Mouse (Mus musculus) liver, adult 2 months (tissue): ENCODE measurements at regions not wholly inside any gene's neighbourhood (a gene's known extent, or its start where the extent isn't known, plus 50 kb on each side); places are given as distances from the start of the nearest gene placed in this dataset.

Experiments
- DNase-seq: peaks from one replicate; pipeline ENCODE4 v3.0.0-alpha.2; 2011; ENCODE audit warnings: low read depth, low spot score; ENCODE audit errors: extremely low read depth
- H3K27ac ChIP-seq: fragments of 200-500 bp; replicated peaks from 2 replicates; pipeline ENCODE4 v1.5.1; 2012; ENCODE audit warnings: low read depth, mild to moderate bottlenecking, control low read depth, inconsistent platforms, low read length; ENCODE audit not compliant: insufficient read depth
- H3K27me3 ChIP-seq: fragments of 200-500 bp; 2 replicates; pipeline ENCODE4 v1.6.1; 2012; ENCODE audit warnings: mild to moderate bottlenecking, moderate library complexity, low read length, inconsistent platforms; ENCODE audit not compliant: control insufficient read depth, insufficient read depth
- H3K36me3 ChIP-seq: fragments of 200-500 bp; 2 replicates; pipeline ENCODE4 v1.6.1; 2012; ENCODE audit warnings: low read length, inconsistent platforms; ENCODE audit not compliant: control insufficient read depth, insufficient read depth
- H3K4me1 ChIP-seq: fragments of 200-500 bp; 2 replicates; pipeline ENCODE4 v1.6.1; 2011; ENCODE audit warnings: low read length; ENCODE audit not compliant: control insufficient read depth, insufficient read depth
- H3K4me3 ChIP-seq: fragments of 200-500 bp; 2 replicates; pipeline ENCODE4 v1.5.1; 2011; ENCODE audit warnings: low read depth, mild to moderate bottlenecking, control low read depth, low read length, moderate library complexity; ENCODE audit not compliant: insufficient read depth
- H3K79me2 ChIP-seq: fragments of 200-500 bp; 2 replicates; pipeline ENCODE4 v1.6.1; 2012; ENCODE audit warnings: inconsistent platforms, mild to moderate bottlenecking, low read length, moderate library complexity; ENCODE audit not compliant: control insufficient read depth, insufficient read depth
- H3K9ac ChIP-seq: fragments of 200-500 bp; 2 replicates; pipeline ENCODE4 v1.6.1; 2012; ENCODE audit warnings: low read depth, mild to moderate bottlenecking, control low read depth, inconsistent platforms, low read length
- CTCF ChIP-seq: fragments of 200-500 bp; IDR thresholded peaks from 2 replicates; pipeline ENCODE4 v1.5.1; 2011; ENCODE audit warnings: low read depth, low read length, control low read depth
- POLR2A ChIP-seq: fragments of 200-500 bp; IDR thresholded peaks from 2 replicates; pipeline ENCODE4 v1.6.1; 2011; ENCODE audit warnings: low read length, control low read depth; ENCODE audit not compliant: insufficient read depth; ENCODE audit errors: extremely low read depth
- WGBS: fragments of 180-500 bp; shearing (Covaris S2); methylation state at CpG from one replicate; pipeline ENCODE4 v1.1.7; 2018; 5-methylcytosine and 5-hydroxymethylcytosine counted together

- H3K27ac ChIP-seq: no peak overlapping the region
- TF ChIP-seq POLR2A (no peak), CTCF (no peak)
- H3K36me3 ChIP-seq: no peaks in the 10 kb centered on the region
- no peaks in the 10 kb centered on the region for H3K79me2 ChIP-seq
- 13% methylated on average over 3 of the region's 3 CpGs for WGBS
- no peak overlapping the region for H3K4me3 ChIP-seq
- peak; percentile 62 for DNase-seq
- no peaks in the 10 kb centered on the region for H3K4me1 ChIP-seq
- H3K27me3 ChIP-seq: no peaks in the 10 kb centered on the region
- no peak overlapping the region for H3K9ac ChIP-seq
Measured at GRCm38 (mm10) chr12:26060378-26060777, 354.7 kb downstream of the Rnf144a start.

- 95% methylated on average over 4 of the region's 4 CpGs for WGBS
- Histone ChIP-seq H3K9ac (no peak overlapping the region), H3K4me3 (no peak overlapping the region), H3K36me3 (no peaks in the 10 kb centered on the region), H3K4me1 (no peaks in the 10 kb centered on the region), H3K27me3 (no peaks in the 10 kb centered on the region), H3K79me2 (no peaks in the 10 kb centered on the region), H3K27ac (no peak overlapping the region)
- TF ChIP-seq POLR2A: no peak
- no peak for TF ChIP-seq CTCF
- no peak for DNase-seq
Measured at GRCm38 (mm10) chr12:26059090-26059489, 356.0 kb downstream of the Rnf144a start.

DNA sequence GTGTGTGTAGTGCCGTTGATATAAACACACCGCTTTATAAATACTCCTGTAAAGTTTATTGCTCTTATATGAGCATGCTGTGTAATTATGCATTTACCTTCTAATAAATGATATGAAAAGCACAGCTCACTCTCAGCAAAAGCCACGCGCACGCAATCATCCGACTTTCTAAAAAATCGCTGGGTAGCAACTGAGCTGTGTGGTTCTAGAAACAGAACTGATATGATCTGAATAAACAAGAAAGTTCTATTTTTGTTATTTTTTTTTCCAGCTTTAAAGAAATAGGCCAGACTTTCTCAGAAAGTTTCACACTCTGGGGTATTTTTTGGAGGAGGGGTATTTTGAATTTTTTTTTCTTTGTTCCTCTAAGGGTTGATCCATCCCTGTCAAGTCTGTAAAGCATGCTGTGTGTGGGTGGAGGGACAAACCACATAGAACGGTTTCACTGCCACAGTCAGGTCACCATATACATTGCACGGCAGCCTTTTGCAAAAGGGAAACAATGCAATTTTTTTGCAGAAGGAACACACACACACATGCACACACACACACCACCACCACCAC lies 357.5 kb downstream of the Rnf144a start:
- H3K9ac ChIP-seq: no peak overlapping the region
- no peaks in the 10 kb centered on the region for H3K4me1 ChIP-seq
- no peaks in the 10 kb centered on the region for H3K79me2 ChIP-seq
- H3K36me3 ChIP-seq: no peaks in the 10 kb centered on the region
- no peaks in the 10 kb centered on the region for H3K27me3 ChIP-seq
- no peak overlapping the region for H3K27ac ChIP-seq
- no peak for DNase-seq
- TF ChIP-seq CTCF (no peak), POLR2A (no peak)
- WGBS: 92% methylated on average over 9 of the region's 9 CpGs
- no peak overlapping the region for H3K4me3 ChIP-seq

- H3K79me2 ChIP-seq: no peaks in the 10 kb centered on the region
- TF ChIP-seq POLR2A (no peak), CTCF (no peak)
- DNase-seq: no peak
- H3K27me3 ChIP-seq: no peaks in the 10 kb centered on the region
- H3K27ac ChIP-seq: no peak overlapping the region
- H3K4me3 ChIP-seq: no peak overlapping the region
- H3K36me3 ChIP-seq: no peaks in the 10 kb centered on the region
- H3K4me1 ChIP-seq: no peaks in the 10 kb centered on the region
- WGBS: 83% methylated on average over 6 of the region's 6 CpGs
- no peak overlapping the region for H3K9ac ChIP-seq
Measured at GRCm38 (mm10) chr12:26046991-26047390, 368.1 kb downstream of the Rnf144a start.

GRCm38 (mm10) chr12:26045321-26045720 lies 369.7 kb downstream of the Rnf144a start:
- Histone ChIP-seq H3K9ac (no peak overlapping the region), H3K27me3 (no peaks in the 10 kb centered on the region), H3K79me2 (no peaks in the 10 kb centered on the region), H3K27ac (no peak overlapping the region), H3K4me3 (no peak overlapping the region), H3K36me3 (no peaks in the 10 kb centered on the region), H3K4me1 (no peaks in the 10 kb centered on the region)
- TF ChIP-seq POLR2A (no peak), CTCF (no peak)
- no peak for DNase-seq
- WGBS: 87% methylated on average over 1 of the region's 1 CpGs

DNA sequence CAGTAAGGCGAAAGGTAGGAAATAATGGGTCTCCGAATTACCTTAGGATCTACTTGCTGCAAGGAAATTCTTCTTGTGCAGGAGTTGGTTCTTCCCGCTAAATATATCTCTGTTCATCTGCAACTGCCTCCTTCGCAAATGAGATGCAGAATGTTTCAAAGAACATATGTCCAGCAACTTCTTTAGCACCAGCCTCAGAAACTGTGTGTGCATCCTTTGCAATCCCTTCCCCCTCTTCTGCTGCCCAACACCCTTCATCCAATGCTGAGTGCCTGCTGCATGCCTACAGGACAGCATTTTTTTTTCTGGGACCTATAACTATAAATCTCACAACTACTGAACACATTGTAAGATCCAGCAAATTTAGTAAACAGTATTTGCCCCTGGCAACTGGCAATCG lies 402.1 kb downstream of the Rnf144a start:
- TF ChIP-seq CTCF (no peak), POLR2A (no peak)
- no peaks in the 10 kb centered on the region for H3K27me3 ChIP-seq

More for the DNA sequence above, 402.1 kb downstream of the Rnf144a start:
- DNase-seq: no peak
- Histone ChIP-seq H3K27ac (no peak overlapping the region), H3K79me2 (no peaks in the 10 kb centered on the region), H3K36me3 (no peaks in the 10 kb centered on the region), H3K4me3 (no peak overlapping the region), H3K4me1 (no peaks in the 10 kb centered on the region), H3K9ac (no peak overlapping the region)
- WGBS: 78% methylated on average over 5 of the region's 5 CpGs
